Mouse (Mus musculus): Measurements from ENCODE around the gene Rsbn1l. TPM values are rescaled to one million over a fixed set of nuclear protein-coding genes. Genes with fewer than 3 reads are reported as not detected.

Gene Rsbn1l
- polyA plus RNA-seq, 1 experiment from 2014 or later = 4.9 TPM

DNA sequence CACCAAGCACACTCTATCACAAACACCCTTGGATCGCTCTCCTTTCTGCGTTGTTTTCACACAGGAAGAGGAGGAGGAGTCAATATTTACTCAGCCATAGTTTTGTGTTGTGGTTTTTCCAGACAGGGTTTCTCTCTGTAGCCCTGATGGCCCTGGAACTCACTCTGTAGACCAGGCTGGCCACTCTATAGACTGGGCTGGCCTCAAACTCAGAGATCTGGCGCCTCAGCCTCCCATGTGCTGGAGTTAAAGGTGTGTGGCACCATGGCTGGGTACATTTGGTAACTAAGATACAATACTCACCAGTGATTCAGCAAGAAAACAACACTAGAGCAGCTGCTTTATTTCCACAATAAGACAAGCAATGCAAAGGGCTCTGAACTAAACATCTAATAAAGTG is 13.7 kb downstream of the Rsbn1l start:
- H3K4me2 ChIP-seq (ENCODE audit: low read length) = no peak overlapping the region
- no peak overlapping the region for H3K9ac ChIP-seq (ENCODE audit: low read depth, low read length)
- H3K27me3 ChIP-seq (ENCODE audit: control insufficient read depth, insufficient read depth, low read depth, low read length) = no peaks in the 10 kb centered on the region
- H3K27ac ChIP-seq (ENCODE audit: low read length) = no peak overlapping the region
- H3K9me3 ChIP-seq (replicated peaks; ENCODE audit: control insufficient read depth, low read length, poor library complexity, severe bottlenecking) = no peaks in the 10 kb centered on the region
- no peaks in the 10 kb centered on the region for H3K36me3 ChIP-seq (ENCODE audit: control insufficient read depth, insufficient read depth, low read length)
- no peak for ATAC-seq
- no peaks in the 10 kb centered on the region for H3K4me1 ChIP-seq (ENCODE audit: control insufficient read depth, insufficient read depth, low read length)
- no peak overlapping the region for H3K4me3 ChIP-seq (ENCODE audit: low read depth, low read length)
- WGBS = 92% methylated on average over 3 of the region's 3 CpGs

DNA sequence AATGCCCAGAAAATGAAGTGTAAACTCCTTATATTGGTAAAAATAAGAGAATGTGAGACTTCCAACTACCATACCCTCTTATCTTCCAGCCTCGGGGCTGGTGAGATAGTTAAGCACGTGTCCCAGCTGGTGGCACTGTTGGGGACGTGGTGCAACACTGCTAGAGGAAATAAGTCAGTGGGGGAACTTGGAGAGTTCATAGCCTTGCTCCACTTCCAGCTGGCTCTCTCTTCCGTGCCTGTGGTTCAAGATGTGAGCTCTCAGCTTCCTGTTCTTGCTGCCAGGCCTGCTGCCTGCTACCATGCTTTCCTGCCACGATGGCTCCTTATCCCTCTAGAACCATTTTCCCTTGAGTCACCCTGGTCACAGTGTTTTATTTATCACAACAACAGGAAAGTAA is 15.0 kb downstream of the Rsbn1l start:
- Histone ChIP-seq H3K4me2 (ENCODE audit: low read length) (no peak overlapping the region), H3K4me1 (ENCODE audit: control insufficient read depth, insufficient read depth, low read length) (no peaks in the 10 kb centered on the region), H3K36me3 (ENCODE audit: control insufficient read depth, insufficient read depth, low read length) (no peaks in the 10 kb centered on the region), H3K4me3 (ENCODE audit: low read depth, low read length) (no peak overlapping the region), H3K27me3 (ENCODE audit: control insufficient read depth, insufficient read depth, low read depth, low read length) (no peaks in the 10 kb centered on the region), H3K9ac (ENCODE audit: low read depth, low read length) (no peak overlapping the region), H3K9me3 (replicated peaks; ENCODE audit: control insufficient read depth, low read length, poor library complexity, severe bottlenecking) (no peaks in the 10 kb centered on the region), H3K27ac (ENCODE audit: low read length) (no peak overlapping the region)
- WGBS = 60% methylated on average over 5 of the region's 5 CpGs
- ATAC-seq = no peak

DNA sequence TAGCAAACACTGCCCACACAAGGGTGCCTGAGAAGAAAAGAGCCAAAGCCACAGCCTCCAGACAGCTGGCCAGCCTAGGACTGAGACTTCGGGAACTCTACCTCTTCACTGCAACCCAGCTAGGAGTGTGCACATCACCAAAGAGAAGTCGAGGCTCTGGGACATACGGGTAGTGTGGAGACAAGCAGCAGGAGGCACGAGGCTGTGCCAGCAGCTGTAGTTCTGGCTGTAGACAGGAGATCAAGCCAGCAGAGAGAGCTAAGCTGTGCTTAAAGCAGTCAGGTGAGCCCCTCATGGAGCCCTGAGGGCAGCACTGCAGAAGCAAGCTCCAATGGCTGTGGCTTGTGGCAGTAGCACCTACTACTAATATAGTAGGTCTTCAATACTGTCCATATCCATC is 15.5 kb downstream of the Rsbn1l start:
- Histone ChIP-seq H3K4me1 (ENCODE audit: control insufficient read depth, insufficient read depth, low read length) (no peaks in the 10 kb centered on the region), H3K36me3 (ENCODE audit: control insufficient read depth, insufficient read depth, low read length) (no peaks in the 10 kb centered on the region), H3K27ac (ENCODE audit: low read length) (no peak overlapping the region), H3K9ac (ENCODE audit: low read depth, low read length) (no peak overlapping the region), H3K4me3 (ENCODE audit: low read depth, low read length) (no peak overlapping the region), H3K9me3 (replicated peaks; ENCODE audit: control insufficient read depth, low read length, poor library complexity, severe bottlenecking) (no peaks in the 10 kb centered on the region), H3K27me3 (ENCODE audit: control insufficient read depth, insufficient read depth, low read depth, low read length) (no peaks in the 10 kb centered on the region), H3K4me2 (ENCODE audit: low read length) (no peak overlapping the region)
- WGBS = 86% methylated on average over 4 of the region's 4 CpGs
- ATAC-seq = no peak

DNA sequence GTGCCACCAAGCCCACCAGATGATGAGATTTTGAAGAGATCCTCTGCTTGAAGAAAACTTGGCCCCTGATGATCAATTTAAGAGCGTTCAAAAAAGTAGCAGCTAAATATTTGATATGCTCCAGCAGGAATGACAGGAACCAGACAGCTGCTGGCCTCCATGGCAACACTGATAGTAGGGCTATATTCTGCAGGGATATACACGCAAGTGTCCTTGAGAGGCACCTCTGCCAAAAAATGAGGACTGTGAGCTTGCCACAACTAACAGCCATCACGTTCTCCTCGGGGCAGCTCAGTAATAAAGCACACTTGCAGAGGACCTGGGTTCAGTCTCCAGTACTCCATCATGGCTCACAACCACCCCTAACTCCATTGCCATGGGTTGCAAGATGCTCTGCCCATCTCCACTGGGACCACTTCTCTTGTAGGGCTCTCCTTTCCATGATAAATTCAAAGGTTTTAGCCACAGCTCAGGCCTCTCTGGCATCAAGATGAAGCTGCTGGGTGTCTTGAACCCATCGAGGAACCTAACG is 16.1 kb downstream of the Rsbn1l start:
- Histone ChIP-seq H3K9ac (ENCODE audit: low read depth, low read length) (no peak overlapping the region), H3K4me2 (ENCODE audit: low read length) (no peak overlapping the region), H3K4me1 (ENCODE audit: control insufficient read depth, insufficient read depth, low read length) (no peaks in the 10 kb centered on the region), H3K27ac (ENCODE audit: low read length) (no peak overlapping the region), H3K9me3 (replicated peaks; ENCODE audit: control insufficient read depth, low read length, poor library complexity, severe bottlenecking) (no peaks in the 10 kb centered on the region), H3K36me3 (ENCODE audit: control insufficient read depth, insufficient read depth, low read length) (no peaks in the 10 kb centered on the region), H3K4me3 (ENCODE audit: low read depth, low read length) (no peak overlapping the region), H3K27me3 (ENCODE audit: control insufficient read depth, insufficient read depth, low read depth, low read length) (no peaks in the 10 kb centered on the region)
- 96% methylated on average over 6 of the region's 6 CpGs for WGBS
- ATAC-seq = no peak

DNA sequence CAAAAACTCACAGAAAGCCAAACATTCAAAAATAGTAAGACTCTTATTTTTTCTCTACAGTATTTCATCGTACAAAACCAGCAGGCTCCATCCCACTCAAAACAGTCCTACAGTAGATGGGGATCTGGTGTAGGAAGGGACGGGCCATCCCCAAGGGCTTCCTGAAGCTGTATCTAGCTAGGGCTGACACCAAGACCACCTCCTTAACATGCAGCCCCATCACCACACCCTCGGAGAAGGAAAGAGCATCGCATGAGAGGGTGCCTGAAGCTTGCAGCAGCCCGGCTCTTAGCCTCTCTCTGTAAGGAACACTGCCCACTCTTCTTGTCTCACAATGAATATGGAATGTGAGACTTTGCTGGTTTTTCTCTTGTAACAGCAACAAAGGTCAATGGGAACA is 17.7 kb downstream of the Rsbn1l start:
- Histone ChIP-seq H3K36me3 (ENCODE audit: control insufficient read depth, insufficient read depth, low read length) (no peaks in the 10 kb centered on the region), H3K27me3 (ENCODE audit: control insufficient read depth, insufficient read depth, low read depth, low read length) (no peaks in the 10 kb centered on the region), H3K9ac (ENCODE audit: low read depth, low read length) (no peak overlapping the region), H3K4me1 (ENCODE audit: control insufficient read depth, insufficient read depth, low read length) (no peaks in the 10 kb centered on the region), H3K9me3 (replicated peaks; ENCODE audit: control insufficient read depth, low read length, poor library complexity, severe bottlenecking) (no peaks in the 10 kb centered on the region), H3K4me2 (ENCODE audit: low read length) (no peak overlapping the region), H3K27ac (ENCODE audit: low read length) (no peak overlapping the region), H3K4me3 (ENCODE audit: low read depth, low read length) (no peak overlapping the region)
- WGBS = 81% methylated on average over 5 of the region's 5 CpGs
- ATAC-seq = no peak

DNA sequence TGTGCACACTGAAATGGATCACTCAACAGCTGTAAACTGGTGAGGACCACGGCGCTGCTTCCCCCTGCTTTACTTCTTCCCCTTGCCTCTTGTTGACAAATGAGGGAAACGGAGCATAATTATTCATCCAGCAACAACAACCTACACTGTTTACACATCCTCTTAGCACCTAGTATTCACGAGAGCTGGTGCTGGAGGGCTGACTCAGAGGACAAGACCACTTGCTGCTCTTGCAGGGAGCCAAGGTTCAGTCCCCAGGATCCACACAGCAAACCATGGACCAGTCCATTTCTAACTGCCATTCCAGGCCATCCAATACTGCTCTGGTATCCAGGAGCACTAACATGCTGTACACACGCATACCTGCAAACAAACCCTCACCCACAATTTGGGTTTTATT is 20.3 kb downstream of the Rsbn1l start:
- WGBS = 76% methylated on average over 5 of the region's 5 CpGs
- Histone ChIP-seq H3K27me3 (ENCODE audit: control insufficient read depth, insufficient read depth, low read depth, low read length) (no peaks in the 10 kb centered on the region), H3K9ac (ENCODE audit: low read depth, low read length) (no peak overlapping the region), H3K4me2 (ENCODE audit: low read length) (no peak overlapping the region), H3K27ac (ENCODE audit: low read length) (no peak overlapping the region), H3K4me1 (ENCODE audit: control insufficient read depth, insufficient read depth, low read length) (no peaks in the 10 kb centered on the region), H3K4me3 (ENCODE audit: low read depth, low read length) (no peak overlapping the region), H3K36me3 (ENCODE audit: control insufficient read depth, insufficient read depth, low read length) (no peaks in the 10 kb centered on the region), H3K9me3 (replicated peaks; ENCODE audit: control insufficient read depth, low read length, poor library complexity, severe bottlenecking) (no peaks in the 10 kb centered on the region)
- no peak; the same call in 1 of the 2 replicates for ATAC-seq

DNA sequence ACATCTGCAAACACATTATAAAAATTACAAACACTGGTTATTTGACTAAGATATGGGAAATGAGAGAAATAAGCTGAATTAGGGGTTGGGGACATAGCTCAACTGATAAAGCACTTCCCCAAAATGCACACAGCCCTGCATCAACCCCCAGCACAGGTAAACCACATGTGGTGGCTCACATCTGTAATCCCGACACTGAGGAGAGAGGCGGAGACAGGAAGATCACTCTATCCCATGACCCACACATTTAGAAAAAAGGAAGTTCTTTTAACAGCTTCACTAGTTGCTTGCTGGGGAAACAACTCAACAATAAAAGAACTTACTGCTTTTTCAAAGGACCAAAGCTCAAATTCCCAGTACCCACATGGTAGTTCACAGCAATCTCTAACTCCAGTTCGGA is 23.6 kb downstream of the Rsbn1l start:
- Histone ChIP-seq H3K27me3 (ENCODE audit: control insufficient read depth, insufficient read depth, low read depth, low read length) (no peaks in the 10 kb centered on the region), H3K36me3 (ENCODE audit: control insufficient read depth, insufficient read depth, low read length) (no peaks in the 10 kb centered on the region), H3K9me3 (replicated peaks; ENCODE audit: control insufficient read depth, low read length, poor library complexity, severe bottlenecking) (no peaks in the 10 kb centered on the region), H3K27ac (ENCODE audit: low read length) (no peak overlapping the region), H3K4me3 (ENCODE audit: low read depth, low read length) (no peak overlapping the region), H3K4me1 (ENCODE audit: control insufficient read depth, insufficient read depth, low read length) (no peaks in the 10 kb centered on the region), H3K4me2 (ENCODE audit: low read length) (no peak overlapping the region), H3K9ac (ENCODE audit: low read depth, low read length) (no peak overlapping the region)
- no peak for ATAC-seq
- 95% methylated on average over 3 of the region's 3 CpGs for WGBS

DNA sequence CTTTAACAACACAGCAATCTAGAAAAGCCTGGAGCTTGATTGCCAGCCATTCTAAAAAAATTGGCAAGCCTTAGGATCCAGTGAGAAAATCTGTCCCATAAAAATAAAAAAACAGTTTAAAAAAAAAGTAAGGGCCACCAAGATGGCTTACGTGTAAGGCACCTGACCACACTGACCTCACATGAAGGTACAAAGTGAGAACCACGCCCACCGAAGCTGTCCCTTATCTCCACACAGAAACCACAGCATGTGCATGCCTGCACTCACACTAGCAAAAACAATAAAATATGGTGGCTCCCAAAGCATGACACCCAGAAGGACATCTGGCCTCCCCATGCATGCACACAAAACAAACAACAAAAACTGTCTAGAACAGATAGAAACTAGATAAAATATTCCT is 24.9 kb downstream of the Rsbn1l start:
- H3K27me3 ChIP-seq (ENCODE audit: control insufficient read depth, insufficient read depth, low read depth, low read length) = no peaks in the 10 kb centered on the region
- no peak overlapping the region for H3K4me3 ChIP-seq (ENCODE audit: low read depth, low read length)
- H3K4me2 ChIP-seq (ENCODE audit: low read length) = no peak overlapping the region
- H3K9me3 ChIP-seq (replicated peaks; ENCODE audit: control insufficient read depth, low read length, poor library complexity, severe bottlenecking) = no peaks in the 10 kb centered on the region
- ATAC-seq = no peak
- H3K4me1 ChIP-seq (ENCODE audit: control insufficient read depth, insufficient read depth, low read length) = no peaks in the 10 kb centered on the region
- H3K36me3 ChIP-seq (ENCODE audit: control insufficient read depth, insufficient read depth, low read length) = no peaks in the 10 kb centered on the region
- 94% methylated on average over 3 of the region's 3 CpGs for WGBS
- H3K9ac ChIP-seq (ENCODE audit: low read depth, low read length) = no peak overlapping the region
- H3K27ac ChIP-seq (ENCODE audit: low read length) = no peak overlapping the region

DNA sequence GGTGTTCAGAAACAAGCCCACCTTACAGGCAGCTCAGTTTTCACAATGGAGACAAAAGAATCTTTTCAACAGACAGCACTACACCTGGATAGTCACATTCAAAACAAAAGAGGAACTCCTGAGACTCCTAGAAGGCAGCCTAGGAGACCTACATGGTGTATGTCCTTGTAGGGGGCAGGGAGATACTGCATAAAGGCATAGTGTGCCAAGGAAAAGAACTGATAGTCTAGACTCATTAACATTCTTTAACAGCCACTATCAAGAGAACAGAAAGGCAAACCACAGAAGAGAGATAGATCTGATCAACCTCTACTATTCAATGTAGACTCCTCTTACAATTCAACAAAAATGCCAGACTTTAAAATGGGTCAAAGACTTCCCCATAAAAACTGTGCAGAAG is 25.8 kb downstream of the Rsbn1l start:
- H3K27me3 ChIP-seq (ENCODE audit: control insufficient read depth, insufficient read depth, low read depth, low read length) = no peaks in the 10 kb centered on the region
- no peaks in the 10 kb centered on the region for H3K9me3 ChIP-seq (replicated peaks; ENCODE audit: control insufficient read depth, low read length, poor library complexity, severe bottlenecking)
- H3K36me3 ChIP-seq (ENCODE audit: control insufficient read depth, insufficient read depth, low read length) = no peaks in the 10 kb centered on the region
- no peaks in the 10 kb centered on the region for H3K4me1 ChIP-seq (ENCODE audit: control insufficient read depth, insufficient read depth, low read length)
- H3K4me3 ChIP-seq (ENCODE audit: low read depth, low read length) = no peak overlapping the region
- ATAC-seq = no peak
- no peak overlapping the region for H3K9ac ChIP-seq (ENCODE audit: low read depth, low read length)
- no peak overlapping the region for H3K27ac ChIP-seq (ENCODE audit: low read length)
- H3K4me2 ChIP-seq (ENCODE audit: low read length) = no peak overlapping the region
